Mouse (Mus musculus) liver, embryonic 14.5 days (tissue): ENCODE measurements around the gene Fam13a. TPM values are rescaled to one million over a fixed set of nuclear protein-coding genes. Genes with fewer than 3 reads are reported as not detected.

Source experiments
- ATAC-seq: fragments of 200-750 bp; cut with Nextera tagmentation; 2 replicates; pipeline ENCODE4 v1.8.0; 2017; ENCODE audit warnings: moderate number of reproducible peaks, mild to moderate bottlenecking, moderate library complexity; ENCODE audit not compliant: insufficient read depth
- DNase-seq, 3 experiments: peaks; one replicate each; pipeline ENCODE4 v3.0.0-alpha.2; 2012 to 2013; ENCODE audit warnings: low read depth in 3 of 3, low spot score in 3 of 3
- H3K27ac ChIP-seq: fragments of 300-500 bp; sonication (generic); 2 replicates; pipeline ENCODE4 v1.5.1; 2014; ENCODE audit warnings: moderate library complexity, mild to moderate bottlenecking, control low read depth, inconsistent platforms
- H3K27me3 ChIP-seq: fragments of 300-500 bp; sonication (generic); 2 replicates; pipeline ENCODE4 v1.6.1; 2014; ENCODE audit warnings: mild to moderate bottlenecking, low read length, moderate library complexity; ENCODE audit not compliant: control insufficient read depth, insufficient read depth
- H3K36me3 ChIP-seq: fragments of 300-500 bp; sonication (generic); replicated peaks from 2 replicates; pipeline ENCODE4 v1.6.1; 2014; ENCODE audit warnings: low read depth; ENCODE audit not compliant: control insufficient read depth, insufficient read depth
- H3K4me1 ChIP-seq, 2 experiments: fragments of 200-500 bp in 1 of 2; fragments of 300-500 bp in 1 of 2; sonication (generic) in 1 of 2; replicated peaks; 2 replicates each; pipeline ENCODE4 v1.6.1; 2012 to 2014; ENCODE audit warnings: antibody characterized with exemption in 1 of 2, inconsistent platforms in 1 of 2, low read length in 1 of 2; ENCODE audit not compliant: control insufficient read depth in 2 of 2, insufficient read depth in 2 of 2
- H3K4me2 ChIP-seq: fragments of 300-500 bp; sonication (generic); 2 replicates; pipeline ENCODE4 v1.6.1; 2014; ENCODE audit warnings: low read depth, mild to moderate bottlenecking, control low read depth, moderate library complexity
- H3K4me3 ChIP-seq, 2 experiments: fragments of 200-500 bp in 1 of 2; fragments of 300-500 bp in 1 of 2; sonication (generic) in 1 of 2; 2 replicates each; pipeline ENCODE4 v1.5.1; 2012 to 2014; ENCODE audit warnings: low read depth in 2 of 2, low read length in 2 of 2, mild to moderate bottlenecking in 2 of 2, control low read depth in 1 of 2, inconsistent platforms in 1 of 2, moderate library complexity in 1 of 2; ENCODE audit not compliant: insufficient read depth in 1 of 2
- H3K9ac ChIP-seq: fragments of 300-500 bp; sonication (generic); replicated peaks from 2 replicates; pipeline ENCODE4 v1.6.1; 2014; ENCODE audit warnings: mild to moderate bottlenecking, control low read depth, moderate library complexity
- H3K9me3 ChIP-seq: fragments of 300-500 bp; sonication (generic); 2 replicates; pipeline ENCODE4 v1.6.1; 2016; ENCODE audit warnings: low read length, mixed read lengths; ENCODE audit not compliant: control insufficient read depth
- CTCF ChIP-seq: IDR thresholded peaks from 2 replicates; pipeline ENCODE4 v1.5.1; 2016; ENCODE audit warnings: antibody characterized with exemption, low read depth, control low read depth
- EP300 ChIP-seq: IDR thresholded peaks from 2 replicates; pipeline ENCODE4 v1.6.1; 2016; ENCODE audit warnings: antibody characterized with exemption, low read depth
- WGBS: fragments of 180-500 bp; shearing (Covaris S2); extraction: QIAGEN DNeasy Blood & Tissue Kit; methylation state at CpG from one replicate; pipeline ENCODE4 v1.1.7; 2014; ENCODE audit not compliant: insufficient replicate concordance; 5-methylcytosine and 5-hydroxymethylcytosine counted together
- polyA plus RNA-seq, 2 experiments: library from polyadenylated mRNA; depleted of rRNA in 1 of 2; stranded (reverse) in 1 of 2; unstranded in 1 of 2; fragments of >200 nt; fragmentation: Nextera tagmentation in 1 of 2; extraction: Ambion mirVana in 1 of 2; gene quantifications; 2 replicates each; pipeline versions ENCODE4 v1.2.1 to v1.2.3; 2012 to 2014

Gene Fam13a
- polyA plus RNA-seq, 2 experiments: 0.32 to 0.77 TPM

DNA sequence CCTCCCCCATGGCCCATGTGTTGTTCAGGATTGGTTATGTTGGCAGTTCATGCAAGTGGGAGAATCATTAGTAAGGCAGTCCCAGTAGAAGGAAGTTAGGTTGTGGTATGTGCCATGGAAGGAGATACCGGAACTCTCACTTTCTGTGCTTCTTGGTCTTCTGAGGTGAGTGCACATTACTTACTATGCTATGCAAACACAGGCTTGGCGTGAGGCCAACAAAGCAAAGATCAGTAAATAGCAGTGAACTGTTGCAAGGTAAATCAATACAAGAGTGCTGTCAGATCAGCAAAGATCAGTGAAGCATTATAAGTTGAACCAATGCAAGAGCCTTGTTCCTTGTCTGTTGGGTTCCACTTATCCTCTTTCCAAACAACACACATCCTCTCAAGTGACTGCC is 28.9 kb upstream of the Fam13a start:
- WGBS: 59% methylated on average over 2 of the region's 2 CpGs
- Histone ChIP-seq H3K4me3 (no peak overlapping the region), H3K9me3 (no peaks in the 10 kb centered on the region), H3K4me2 (no peak overlapping the region), H3K4me1 (no peaks in the 10 kb centered on the region), H3K36me3 (no peaks in the 10 kb centered on the region), H3K27me3 (no peaks in the 10 kb centered on the region), H3K27ac (no peak overlapping the region), H3K9ac (no peak overlapping the region)
- peak in 1 of 3 experiments; percentile 3 for DNase-seq
- TF ChIP-seq CTCF: no peak
- TF ChIP-seq EP300: no peak
- ATAC-seq: no peak

DNA sequence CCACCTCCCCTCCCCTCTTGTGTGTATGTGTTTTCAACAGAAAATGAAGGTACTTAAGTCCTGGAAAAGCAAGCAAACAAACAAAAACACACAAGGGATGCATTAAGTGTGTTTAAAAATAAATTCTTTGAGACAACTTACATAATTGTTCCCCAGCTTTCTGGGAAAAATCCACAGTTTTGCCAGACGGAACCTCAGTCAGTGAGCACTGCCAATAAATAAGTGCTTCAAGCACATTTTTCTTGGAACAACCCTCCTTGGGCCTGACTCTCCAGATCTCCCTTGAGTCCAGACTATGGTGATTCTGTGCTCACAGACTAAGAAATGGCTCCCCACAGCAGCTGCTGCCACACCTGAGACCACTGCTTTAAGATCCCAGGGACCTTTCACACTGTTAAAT is 15.4 kb upstream of the Fam13a start:
- WGBS: 52% methylated on average over 1 of the region's 1 CpGs
- TF ChIP-seq EP300 (no peak), CTCF (no peak)
- H3K9ac ChIP-seq: no peak overlapping the region
- H3K4me3 ChIP-seq: no peak overlapping the region
- no peak for ATAC-seq
- H3K27ac ChIP-seq: no peak overlapping the region
- H3K4me1 ChIP-seq: no peaks in the 10 kb centered on the region
- H3K27me3 ChIP-seq: no peaks in the 10 kb centered on the region
- no peaks in the 10 kb centered on the region for H3K36me3 ChIP-seq
- no peaks in the 10 kb centered on the region for H3K9me3 ChIP-seq
- H3K4me2 ChIP-seq: no peak overlapping the region
- no peak for DNase-seq

DNA sequence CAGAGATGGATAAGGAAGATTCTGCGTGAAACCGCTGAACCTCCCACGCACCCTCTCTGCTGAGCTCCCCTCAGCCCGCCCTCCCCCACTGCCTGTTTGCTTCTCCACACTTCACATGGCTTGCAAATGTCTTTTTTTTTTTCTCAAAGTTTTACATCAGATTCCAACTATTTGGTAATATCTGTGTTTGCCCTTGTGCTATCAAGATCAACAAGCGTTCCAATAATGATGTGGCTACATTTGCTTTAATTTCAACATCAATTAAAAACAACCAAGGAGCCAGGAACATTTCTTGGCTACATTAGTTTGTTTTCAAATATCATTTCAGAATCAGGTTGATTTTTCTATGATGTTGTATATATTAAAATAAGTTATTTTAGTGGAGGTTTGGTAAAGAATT is 8.4 kb upstream of the Fam13a start:
- no peak for DNase-seq
- 65% methylated on average over 5 of the region's 5 CpGs for WGBS
- no peaks in the 10 kb centered on the region for H3K27me3 ChIP-seq
- no peaks in the 10 kb centered on the region for H3K36me3 ChIP-seq
- H3K4me1 ChIP-seq: no peaks in the 10 kb centered on the region
- H3K4me3 ChIP-seq: no peak overlapping the region
- no peaks in the 10 kb centered on the region for H3K9me3 ChIP-seq
- H3K4me2 ChIP-seq: no peak overlapping the region
- no peak overlapping the region for H3K9ac ChIP-seq
- TF ChIP-seq EP300 (no peak), CTCF (no peak)
- ATAC-seq: no peak
- H3K27ac ChIP-seq: no peak overlapping the region

DNA sequence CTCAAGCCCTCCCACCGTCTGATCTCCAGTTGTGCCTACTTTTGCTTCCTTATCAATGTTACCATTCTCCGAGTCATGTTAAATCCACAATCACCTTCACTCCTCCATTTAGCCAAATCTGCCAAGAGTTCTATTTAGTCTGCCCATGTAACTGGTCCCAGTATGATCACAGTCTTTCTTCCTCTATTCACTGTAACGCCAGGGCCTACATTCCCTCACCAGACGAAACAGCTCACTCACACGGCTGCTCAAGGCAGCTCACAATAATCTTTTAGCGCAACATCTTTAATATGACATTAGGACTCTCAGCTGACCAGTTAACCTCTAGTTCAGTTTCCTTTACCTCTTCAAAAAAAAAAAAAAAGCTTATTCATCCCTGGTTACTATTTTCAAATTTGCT is 7.2 kb upstream of the Fam13a start:
- WGBS: 62% methylated on average over 6 of the region's 6 CpGs
- H3K4me1 ChIP-seq: no peaks in the 10 kb centered on the region
- no peaks in the 10 kb centered on the region for H3K9me3 ChIP-seq
- no peaks in the 10 kb centered on the region for H3K36me3 ChIP-seq
- no peak for TF ChIP-seq CTCF
- no peak for TF ChIP-seq EP300
- no peak overlapping the region for H3K9ac ChIP-seq
- no peak overlapping the region for H3K27ac ChIP-seq
- DNase-seq (no peak), ATAC-seq (no peak)
- H3K4me3 ChIP-seq: no peak overlapping the region
- no peaks in the 10 kb centered on the region for H3K27me3 ChIP-seq
- no peak overlapping the region for H3K4me2 ChIP-seq

DNA sequence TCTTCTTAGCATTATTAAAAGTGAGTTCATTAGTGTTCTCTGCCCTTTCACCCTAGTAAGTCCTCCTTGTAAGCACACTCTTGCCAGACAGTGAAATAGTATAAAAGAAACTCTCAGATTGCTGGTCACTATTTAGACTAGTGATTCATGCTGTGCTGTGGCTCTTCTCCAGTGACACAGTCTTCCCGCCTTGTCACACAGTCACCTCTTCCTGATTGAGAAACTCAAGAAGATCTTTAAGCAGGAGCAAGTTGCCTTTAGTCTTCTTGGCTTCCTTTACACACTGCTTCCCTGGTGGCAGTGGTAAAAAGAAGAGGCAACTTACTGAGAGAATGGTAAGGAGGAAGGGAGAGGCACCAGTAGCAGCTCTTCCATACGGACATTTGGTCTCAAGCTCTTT is 6.3 kb upstream of the Fam13a start:
- H3K9ac ChIP-seq: no peak overlapping the region
- no peak overlapping the region for H3K27ac ChIP-seq
- DNase-seq (no peak), ATAC-seq (no peak)
- no peaks in the 10 kb centered on the region for H3K9me3 ChIP-seq
- no peaks in the 10 kb centered on the region for H3K27me3 ChIP-seq
- H3K36me3 ChIP-seq: no peaks in the 10 kb centered on the region
- 56% methylated on average over 2 of the region's 2 CpGs for WGBS
- no peak overlapping the region for H3K4me2 ChIP-seq
- no peaks in the 10 kb centered on the region for H3K4me1 ChIP-seq
- TF ChIP-seq CTCF: no peak
- no peak for TF ChIP-seq EP300
- H3K4me3 ChIP-seq: no peak overlapping the region

DNA sequence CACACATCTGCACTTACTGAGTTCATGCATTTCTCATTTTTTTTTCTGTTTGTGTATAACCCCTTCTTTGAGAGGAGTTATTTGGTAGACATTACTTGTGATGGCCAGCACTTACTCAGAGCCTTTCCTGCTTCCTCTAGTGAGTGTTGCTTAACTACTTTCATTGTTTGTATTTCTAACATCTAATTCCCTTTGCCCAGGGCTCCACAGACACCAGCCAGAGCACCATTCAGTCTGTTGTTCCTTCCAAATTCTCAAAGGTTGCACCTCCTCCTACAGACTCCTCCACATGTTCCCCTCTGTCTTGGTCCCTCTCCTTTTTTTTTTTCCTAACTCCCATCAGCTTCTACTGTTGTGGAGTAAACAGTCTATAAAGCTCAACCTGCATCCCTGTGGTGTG is 5.7 kb upstream of the Fam13a start:
- Histone ChIP-seq H3K36me3 (no peaks in the 10 kb centered on the region), H3K27me3 (no peaks in the 10 kb centered on the region), H3K4me2 (no peak overlapping the region), H3K27ac (no peak overlapping the region), H3K9me3 (no peaks in the 10 kb centered on the region), H3K4me3 (no peak overlapping the region), H3K9ac (no peak overlapping the region), H3K4me1 (no peaks in the 10 kb centered on the region)
- no peak for DNase-seq
- no peak for ATAC-seq
- no peak for TF ChIP-seq CTCF
- no peak for TF ChIP-seq EP300
